Mouse (Mus musculus) intestine, embryonic 14.5 days (tissue): ENCODE data around the gene Rev3l. TPM values are rescaled to one million over a fixed set of nuclear protein-coding genes. Genes with fewer than 3 reads are reported as not detected.

Experiments
- ATAC-seq: fragments of 200-750 bp; cut with Nextera tagmentation; replicated peaks from 2 replicates; pipeline ENCODE4 v1.8.0; 2017; ENCODE audit warnings: low read depth, moderate number of reproducible peaks, moderate TSS enrichment, moderate library complexity; ENCODE audit not compliant: low FRiP score, low TSS enrichment
- DNase-seq: peaks from one replicate; pipeline ENCODE4 v3.0.0-alpha.2; 2018; ENCODE audit warnings: low spot score
- H3K27ac ChIP-seq: fragments of 300-500 bp; sonication (generic); 2 replicates; pipeline ENCODE4 v1.5.1; 2014; ENCODE audit warnings: low read depth, mild to moderate bottlenecking, control low read depth
- H3K27me3 ChIP-seq: fragments of 300-500 bp; sonication (generic); replicated peaks from 2 replicates; pipeline ENCODE4 v1.6.1; 2014; ENCODE audit warnings: low read length, control low read depth; ENCODE audit not compliant: control insufficient read depth, insufficient read depth
- H3K36me3 ChIP-seq: fragments of 300-500 bp; sonication (generic); 2 replicates; pipeline ENCODE4 v1.6.1; 2014; ENCODE audit warnings: low read length, control low read depth; ENCODE audit not compliant: control insufficient read depth, insufficient read depth
- H3K4me1 ChIP-seq: fragments of 300-500 bp; sonication (generic); replicated peaks from 2 replicates; pipeline ENCODE4 v1.6.1; 2014; ENCODE audit warnings: low read length, control low read depth, mixed read lengths; ENCODE audit not compliant: control insufficient read depth, insufficient read depth
- H3K4me2 ChIP-seq: fragments of 300-500 bp; sonication (generic); 2 replicates; pipeline ENCODE4 v1.6.1; 2014; ENCODE audit warnings: low read length
- H3K4me3 ChIP-seq: fragments of 300-500 bp; sonication (generic); 2 replicates; pipeline ENCODE4 v1.5.1; 2014; ENCODE audit warnings: low read depth, low read length, control low read depth, mixed read lengths
- H3K9ac ChIP-seq: fragments of 300-500 bp; sonication (generic); 2 replicates; pipeline ENCODE4 v1.6.1; 2014; ENCODE audit warnings: mild to moderate bottlenecking, low read length
- H3K9me3 ChIP-seq: fragments of 300-500 bp; sonication (generic); 2 replicates; pipeline ENCODE4 v1.6.1; 2016; ENCODE audit warnings: low read length, control low read depth; ENCODE audit not compliant: control insufficient read depth
- WGBS: fragments of 180-500 bp; shearing (Covaris S2); extraction: QIAGEN DNeasy Blood & Tissue Kit; methylation state at CpG from one replicate; pipeline ENCODE4 v1.1.7; 2014; 5-methylcytosine and 5-hydroxymethylcytosine counted together
- polyA plus RNA-seq: library from polyadenylated mRNA; unstranded; fragments of >200 nt; fragmentation: Nextera tagmentation; extraction: Ambion mirVana; gene quantifications from 2 replicates; pipeline ENCODE4 v1.2.1, GENCODE M21; 2014

The Rev3l gene
- 23.0 and 23.3 TPM in 2 replicates for polyA plus RNA-seq

DNA sequence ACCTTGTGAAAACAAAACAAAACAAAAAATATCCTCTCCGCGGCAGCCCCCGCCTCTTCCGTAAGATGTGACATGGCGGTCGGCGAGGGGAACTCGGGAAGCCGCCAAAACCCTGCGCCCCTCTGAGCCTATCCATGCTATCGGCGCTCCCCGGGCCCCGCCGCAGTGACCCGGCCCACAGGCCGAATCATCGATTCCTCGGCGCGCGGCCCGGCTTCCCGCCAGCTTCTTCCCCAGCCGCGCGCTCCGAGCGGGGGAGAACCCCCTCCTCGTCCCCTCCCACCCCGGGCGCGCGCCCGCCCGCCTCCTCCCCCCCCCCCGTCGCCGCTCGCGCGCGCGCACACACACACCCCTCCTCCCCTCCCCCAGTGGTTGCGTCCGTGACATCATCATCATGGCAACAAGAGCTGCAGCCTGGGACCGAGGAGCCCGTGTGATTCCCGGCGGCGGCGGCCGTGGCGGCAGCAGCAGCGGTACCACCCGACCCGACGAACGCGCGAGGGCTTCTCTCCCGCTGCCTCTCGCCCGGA lies at the start of gene Rev3l:
Gene Rev3l, plus strand, starts transcription at position 383 of the 530 bp plus-strand sequence.
- ATAC-seq, result peak; percentile 88
- peak within 1 kb of the TSS; percentile 99 for H3K27ac ChIP-seq
- H3K9ac ChIP-seq, result peak within 1 kb of the TSS; percentile 94
- H3K4me1 ChIP-seq, result peaks cover 13% of the 10 kb centered on the region; the same call in 1 of the 2 replicates
- H3K27me3 ChIP-seq, result no peaks in the 10 kb centered on the region
- H3K4me3 ChIP-seq, result peak within 1 kb of the TSS; percentile 90
- H3K36me3 ChIP-seq, result no peaks in the 10 kb centered on the region
- DNase-seq, result peak; percentile 95
- peak within 1 kb of the TSS; percentile 68 for H3K4me2 ChIP-seq
- no peaks in the 10 kb centered on the region for H3K9me3 ChIP-seq
- under 1% methylated on average over 46 of the region's 64 CpGs for WGBS

DNA sequence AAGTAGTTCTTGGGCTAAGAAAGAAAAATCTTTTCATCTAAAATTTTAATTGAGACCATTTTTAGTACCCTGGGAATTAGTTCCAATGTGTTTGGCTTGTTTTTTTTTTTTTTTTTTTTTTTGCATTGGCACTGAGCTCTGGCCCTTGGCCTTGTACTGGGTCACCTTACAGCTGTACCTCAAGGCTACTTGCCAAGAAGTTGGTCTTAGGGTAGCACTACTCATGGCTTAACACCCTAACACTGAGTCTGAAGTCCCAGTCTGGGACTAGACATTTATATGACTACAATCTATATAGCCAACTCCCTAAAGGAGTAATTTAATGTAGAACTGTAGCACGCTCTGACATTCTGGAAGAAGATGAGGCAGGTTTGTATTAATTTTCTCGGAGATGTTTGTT lies 49.4 kb upstream of the Rev3l start:
- H3K27me3 ChIP-seq, result no peaks in the 10 kb centered on the region
- H3K4me3 ChIP-seq, result no peak overlapping the region
- no peak overlapping the region for H3K4me2 ChIP-seq
- 67% methylated on average over 2 of the region's 2 CpGs for WGBS
- H3K4me1 ChIP-seq, result peaks cover 5% of the 10 kb centered on the region; the same call in 1 of the 2 replicates
- H3K27ac ChIP-seq, result no peak overlapping the region
- DNase-seq (no peak), ATAC-seq (no peak)
- H3K36me3 ChIP-seq, result 0 out of 2 replicates have a peak, but pooled peaks cover 6% of the 10 kb centered on the region
- no peak overlapping the region for H3K9ac ChIP-seq
- H3K9me3 ChIP-seq, result no peaks in the 10 kb centered on the region

DNA sequence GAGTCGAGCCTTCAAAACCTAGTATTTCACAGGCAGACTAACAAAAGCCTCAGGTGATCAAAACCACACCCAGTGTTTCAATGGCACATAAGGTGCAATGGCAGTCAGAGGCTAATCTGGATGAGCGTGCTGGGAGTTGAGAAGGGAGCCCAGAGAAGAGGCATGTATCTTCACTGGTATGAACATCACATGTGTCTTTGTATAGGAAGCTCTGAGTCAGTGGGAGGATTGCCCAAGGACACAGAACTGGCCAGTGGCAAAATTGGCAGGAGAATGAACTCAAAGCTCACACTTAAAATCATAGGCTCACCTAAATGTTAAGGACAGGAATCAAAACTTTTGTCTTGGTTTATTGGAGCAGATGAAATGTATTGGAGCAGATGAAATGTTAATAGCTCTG lies 48.4 kb upstream of the Rev3l start:
- DNase-seq (no peak), ATAC-seq (no peak)
- Histone ChIP-seq H3K4me1 (peaks cover 9% of the 10 kb centered on the region), H3K4me2 (no peak overlapping the region), H3K9ac (no peak overlapping the region), H3K36me3 (0 out of 2 replicates have a peak, but pooled peaks cover 6% of the 10 kb centered on the region), H3K27ac (no peak overlapping the region), H3K4me3 (no peak overlapping the region), H3K9me3 (no peaks in the 10 kb centered on the region), H3K27me3 (no peaks in the 10 kb centered on the region)
- 91% methylated on average over 2 of the region's 2 CpGs for WGBS

DNA sequence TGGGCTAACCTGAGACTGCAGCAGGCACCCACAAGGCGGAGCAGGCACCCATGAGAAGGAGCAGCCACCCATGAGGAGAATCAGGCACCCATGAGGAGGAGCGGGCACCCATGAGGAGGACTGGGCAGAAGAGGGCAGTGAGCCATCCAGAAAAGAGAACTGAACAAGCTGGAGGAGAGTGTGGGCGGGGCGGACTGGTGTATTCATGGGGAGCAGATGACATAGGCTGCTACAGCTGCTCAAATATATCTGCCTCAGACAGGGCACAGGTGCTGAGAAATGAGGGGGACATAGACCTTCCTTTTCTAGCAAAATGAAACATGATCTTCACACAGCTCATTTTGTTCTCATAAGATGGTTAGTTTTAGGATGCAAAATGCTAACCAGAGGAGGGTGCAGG lies 45.1 kb upstream of the Rev3l start:
- 99% methylated on average over 4 of the region's 4 CpGs for WGBS
- no peak for ATAC-seq
- DNase-seq, result no peak

DNA sequence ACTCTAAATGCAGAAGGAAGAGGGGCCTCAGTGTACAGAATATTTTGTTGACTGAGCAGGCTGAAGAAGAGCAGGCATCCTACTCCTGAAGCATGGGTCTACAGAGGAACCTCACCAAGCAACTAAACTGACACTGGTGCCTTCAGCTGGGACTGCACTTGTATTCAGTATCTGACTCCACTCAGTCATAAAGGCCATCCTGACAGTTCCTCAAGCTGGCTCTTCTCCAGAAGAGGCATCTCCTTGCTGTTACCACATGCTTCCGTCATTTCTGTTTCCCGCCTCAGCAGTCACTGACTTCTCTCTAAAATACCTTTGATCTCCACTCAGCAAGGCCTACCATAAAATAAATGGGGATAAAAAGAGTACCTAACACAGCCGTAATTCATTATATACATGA lies 44.1 kb upstream of the Rev3l start:
- DNase-seq (no peak), ATAC-seq (no peak)
- H3K4me1 ChIP-seq, result peaks cover 9% of the 10 kb centered on the region
- H3K27me3 ChIP-seq, result no peaks in the 10 kb centered on the region
- H3K4me2 ChIP-seq, result no peak overlapping the region
- H3K27ac ChIP-seq, result no peak overlapping the region
- no peak overlapping the region for H3K4me3 ChIP-seq
- H3K9me3 ChIP-seq, result no peaks in the 10 kb centered on the region
- no peak overlapping the region for H3K9ac ChIP-seq
- 62% methylated on average over 3 of the region's 3 CpGs for WGBS
- H3K36me3 ChIP-seq, result no peaks in the 10 kb centered on the region

More for the DNA sequence above, 45.1 kb upstream of the Rev3l start:
- no peak overlapping the region for H3K4me2 ChIP-seq
- peaks cover 9% of the 10 kb centered on the region for H3K4me1 ChIP-seq
- no peak overlapping the region for H3K4me3 ChIP-seq
- H3K27me3 ChIP-seq, result no peaks in the 10 kb centered on the region
- H3K9ac ChIP-seq, result no peak overlapping the region
- no peaks in the 10 kb centered on the region for H3K36me3 ChIP-seq
- no peak overlapping the region for H3K27ac ChIP-seq
- H3K9me3 ChIP-seq, result no peaks in the 10 kb centered on the region

DNA sequence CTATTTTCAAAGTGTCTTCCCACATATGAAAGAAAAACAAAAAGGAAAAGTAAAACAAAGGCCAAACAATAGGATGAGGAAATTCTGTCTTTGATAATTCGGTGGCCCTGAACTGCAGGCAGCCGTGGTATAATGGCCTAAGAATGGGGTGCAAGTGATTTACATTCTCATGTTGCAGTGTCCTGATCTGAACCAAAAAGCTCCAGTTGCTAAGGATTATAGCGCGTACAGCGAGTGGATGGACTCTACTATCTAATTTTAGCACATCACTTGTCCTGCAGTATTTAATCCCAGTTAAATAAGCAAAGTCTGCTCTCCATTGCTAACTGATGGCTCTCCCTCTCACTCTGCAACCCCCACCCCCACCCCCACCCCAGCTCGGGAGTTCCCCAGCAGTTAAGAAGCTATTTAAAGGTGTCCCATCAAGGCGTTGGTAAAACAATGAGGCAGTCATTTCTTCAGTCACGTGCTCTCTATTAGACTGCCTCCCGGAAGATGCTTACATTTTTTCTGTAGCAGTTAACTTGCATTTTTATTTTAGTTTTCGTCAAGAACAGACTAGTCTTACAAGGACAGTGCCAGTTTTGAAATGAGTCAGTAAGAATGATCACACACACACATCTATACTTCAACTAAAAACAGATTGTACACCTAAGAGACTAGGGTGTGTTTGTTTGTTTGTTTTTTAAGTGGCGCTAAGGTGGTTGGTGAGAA lies 40.4 kb upstream of the Rev3l start:
- ATAC-seq, result no peak
- 48% methylated on average over 11 of the region's 11 CpGs for WGBS

DNA sequence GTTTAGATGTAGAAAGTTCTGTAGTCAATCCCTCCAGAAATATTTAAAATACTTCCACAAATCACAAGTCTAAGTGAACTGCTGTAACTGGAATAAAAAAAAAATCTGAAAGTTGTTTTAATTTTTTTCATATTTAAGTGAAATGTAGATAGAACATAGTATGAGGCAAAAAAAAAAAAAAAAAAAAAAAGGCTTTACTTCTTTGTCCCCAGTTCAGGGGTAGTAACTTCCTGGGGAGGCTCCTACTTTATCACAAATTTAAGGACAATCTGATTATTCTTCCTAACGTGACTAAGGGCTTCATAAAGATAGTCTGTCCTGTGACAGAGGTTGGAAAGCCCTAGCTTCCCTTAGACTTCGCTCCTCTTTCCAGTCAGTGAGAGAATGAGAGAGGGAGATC lies 39.8 kb upstream of the Rev3l start:
- Histone ChIP-seq H3K4me3 (no peak overlapping the region), H3K9ac (no peak overlapping the region), H3K27me3 (no peaks in the 10 kb centered on the region), H3K4me1 (peaks cover 4% of the 10 kb centered on the region; the same call in 1 of the 2 replicates), H3K27ac (no peak overlapping the region), H3K4me2 (no peak overlapping the region), H3K36me3 (no peaks in the 10 kb centered on the region), H3K9me3 (no peaks in the 10 kb centered on the region)
- WGBS, result 65% methylated on average over 2 of the region's 2 CpGs
- ATAC-seq (no peak), DNase-seq (no peak)

More for the DNA sequence above, 40.4 kb upstream of the Rev3l start:
- Histone ChIP-seq H3K36me3 (no peaks in the 10 kb centered on the region), H3K9ac (no peak overlapping the region), H3K27ac (no peak overlapping the region), H3K27me3 (no peaks in the 10 kb centered on the region), H3K4me2 (no peak overlapping the region), H3K4me3 (no peak overlapping the region), H3K9me3 (no peaks in the 10 kb centered on the region), H3K4me1 (peaks cover 4% of the 10 kb centered on the region; the same call in 1 of the 2 replicates)
- DNase-seq, result no peak

DNA sequence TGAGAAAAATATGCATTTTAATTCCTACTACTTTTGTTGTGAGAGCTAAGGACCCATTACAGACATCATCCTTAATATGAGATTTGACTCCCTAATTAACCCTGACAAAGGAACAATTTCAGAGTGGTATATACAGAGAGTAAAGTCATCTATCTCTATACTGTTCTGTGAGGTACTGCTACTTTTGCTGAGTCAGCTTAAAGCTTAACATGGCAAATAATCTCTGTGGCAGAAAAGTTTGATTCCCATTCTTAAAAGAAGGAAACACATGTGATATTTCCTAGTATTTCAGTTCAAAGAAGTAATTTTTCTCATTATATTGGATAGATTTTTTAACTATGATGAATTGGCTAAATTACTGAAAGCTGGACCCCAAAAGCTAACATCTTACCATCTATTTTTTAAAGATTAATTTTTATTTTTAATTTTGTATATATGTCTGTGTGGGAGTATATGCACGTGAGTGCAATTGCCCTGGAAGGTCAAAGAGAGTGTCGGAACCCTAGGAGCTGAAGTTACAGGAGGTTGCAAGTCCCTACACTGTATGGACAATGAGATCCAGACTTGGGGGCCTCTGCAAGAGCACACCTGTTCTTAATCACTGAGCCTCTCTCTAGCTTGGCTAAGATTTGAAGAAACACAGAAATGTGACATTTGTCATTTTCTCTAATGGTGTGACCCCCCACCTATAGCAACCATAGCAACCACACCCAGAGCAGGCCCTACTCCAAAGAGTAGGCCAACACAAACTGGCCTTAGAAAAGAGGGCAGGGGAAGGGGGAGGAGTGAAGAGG lies 24.0 kb upstream of the Rev3l start:
- 83% methylated on average over 2 of the region's 2 CpGs for WGBS
- ATAC-seq, result no peak
- no peaks in the 10 kb centered on the region for H3K4me1 ChIP-seq
- DNase-seq, result no peak
- no peak overlapping the region for H3K4me2 ChIP-seq
- no peaks in the 10 kb centered on the region for H3K9me3 ChIP-seq
- H3K27me3 ChIP-seq, result no peaks in the 10 kb centered on the region
- no peak overlapping the region for H3K9ac ChIP-seq
- H3K36me3 ChIP-seq, result 0 out of 2 replicates have a peak, but pooled peaks cover 2% of the 10 kb centered on the region
- H3K27ac ChIP-seq, result no peak overlapping the region
- H3K4me3 ChIP-seq, result no peak overlapping the region
